Mouse (Mus musculus) spleen, embryonic (tissue): ENCODE measurements around the gene Acy3.
"Not testable (repeated sequence)": the region's sequence is repeated elsewhere in the genome, so short reads cannot be mapped to it uniquely, and the experiment has no call there.

ENCODE experiments used
- CTCF ChIA-PET: fragments of 350-600 bp; sonication (Branson Sonifier 250); formaldehyde crosslinking; loops from one replicate; lab custom pipeline; 2022; lab: Charles Lee

The Acy3 gene

DNA sequence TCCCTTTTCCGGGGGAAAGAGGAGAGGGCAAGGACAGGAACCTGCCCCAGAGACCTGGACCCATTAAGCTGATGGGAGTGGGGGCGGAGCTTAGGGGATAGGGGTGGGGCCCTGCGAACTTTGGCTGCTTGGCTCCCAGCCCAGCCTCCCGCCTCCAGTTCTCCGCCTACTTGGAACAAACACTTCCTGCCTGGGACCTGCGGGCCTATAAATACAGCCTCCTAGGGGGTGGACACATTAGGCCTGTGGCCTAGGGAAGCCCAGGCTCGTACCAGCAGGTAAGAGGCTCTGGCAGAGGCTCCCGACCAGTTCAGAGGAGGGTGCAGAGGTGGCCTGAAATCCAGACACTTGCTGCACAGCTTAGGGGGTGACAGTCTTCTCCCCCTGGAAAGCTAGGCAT lies at the start of gene Acy3:
Gene Acy3, plus strand, starts transcription at position 237 of the 400 bp plus-strand sequence.
- CTCF ChIA-PET, result interaction anchor here (1.7 kb wide), 1 partner anchor 9 kb away, joined by 3 read pairs; no protein-coding TSS in a partner anchor

DNA sequence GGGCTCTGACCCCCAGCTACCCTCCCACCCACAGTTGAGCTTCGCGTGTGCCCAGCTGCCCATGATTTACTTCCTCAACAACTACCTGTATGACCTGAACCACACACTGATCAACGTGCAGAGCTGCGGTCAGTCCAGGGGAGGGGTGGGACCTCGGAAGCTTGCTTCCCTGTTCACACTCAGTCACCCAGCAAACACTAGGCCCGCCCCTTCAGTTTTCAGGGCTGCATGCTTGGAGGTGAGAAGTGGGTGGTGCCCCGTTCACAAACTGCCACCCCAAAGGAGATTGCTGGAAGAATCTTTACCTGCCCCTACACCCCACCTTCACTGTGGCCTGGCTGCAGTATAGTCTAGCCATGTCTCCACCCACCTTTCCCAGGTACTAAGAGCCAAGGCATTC lies 44.1 kb upstream of the Acy3 start:
- CTCF ChIA-PET, result interaction anchor here (1.0 kb wide), 1 partner anchor 20 kb away, joined by 3 read pairs; no protein-coding TSS in a partner anchor

DNA sequence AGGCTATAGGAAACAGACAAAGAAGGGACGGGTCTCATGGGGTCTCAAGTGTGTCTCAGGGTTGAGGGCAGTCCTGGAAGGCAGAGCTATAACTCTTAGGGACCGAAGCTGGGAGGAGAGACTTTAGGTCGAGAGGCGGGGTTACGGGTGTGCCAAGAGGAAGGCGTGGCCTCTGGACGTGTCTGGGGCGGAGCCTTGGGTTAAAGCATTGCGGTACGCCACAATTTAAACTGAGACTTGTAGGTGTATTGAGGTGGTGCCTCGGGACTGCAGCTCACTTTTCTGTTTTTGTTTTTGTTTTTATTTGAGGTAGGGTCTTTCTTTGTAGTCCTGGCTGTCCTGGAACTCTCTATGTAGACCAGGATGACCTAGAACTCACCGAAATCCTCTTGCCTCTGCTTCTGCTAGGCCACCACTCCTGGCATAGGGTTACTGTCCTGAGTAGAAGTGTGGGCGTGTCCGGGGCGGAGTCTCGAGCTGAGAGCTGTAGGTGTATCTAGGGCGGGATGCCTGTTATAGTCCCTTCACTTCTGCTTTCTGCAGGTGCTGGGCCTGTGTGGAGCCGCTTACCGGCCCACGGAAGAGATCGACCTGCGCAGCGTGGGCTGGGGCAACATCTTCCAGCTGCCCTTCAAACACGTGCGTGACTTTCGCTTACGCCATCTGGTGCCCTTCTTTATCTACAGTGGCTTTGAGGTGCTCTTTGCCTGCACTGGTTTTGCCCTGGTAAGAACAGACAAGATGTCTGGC lies 43.2 kb upstream of the Acy3 start:
- CTCF ChIA-PET, result interaction anchor here (0.5 to 1.0 kb wide), 2 partner anchors 20 to 619 kb away, joined by 3 read pairs; no protein-coding TSS in a partner anchor

DNA sequence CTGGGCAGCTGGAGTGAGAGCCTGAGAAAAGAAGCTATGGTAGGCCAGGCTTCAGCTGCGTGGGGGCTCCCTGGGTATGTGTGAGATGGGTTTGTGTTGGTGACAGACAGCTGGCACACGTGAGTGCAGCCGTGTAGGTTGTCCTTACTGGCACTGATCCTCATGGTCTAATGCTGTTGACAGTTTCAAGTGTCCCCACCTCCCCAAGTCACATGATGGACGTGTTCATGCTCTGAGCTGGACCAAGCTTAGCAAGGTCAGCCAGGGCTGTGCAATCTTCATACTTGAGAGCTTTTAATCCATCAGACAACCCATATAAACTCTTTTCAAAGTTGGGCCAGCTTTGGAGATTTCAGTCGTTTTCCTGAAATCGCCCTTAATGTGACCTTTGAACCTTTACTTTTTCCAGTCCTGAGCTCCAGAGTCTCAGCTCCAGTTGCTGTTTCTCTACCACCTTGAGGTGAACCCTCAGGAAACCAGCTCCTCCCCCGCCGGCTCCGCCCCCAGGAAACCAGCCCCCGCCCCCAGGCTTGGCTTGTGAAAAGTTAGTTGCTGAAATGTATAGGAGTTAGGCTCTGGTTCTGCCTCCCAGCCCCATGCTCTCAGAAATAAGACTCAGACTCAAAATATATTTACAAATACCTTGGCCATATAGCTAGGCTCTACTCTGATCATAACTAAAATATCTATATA lies 40.4 kb upstream of the Acy3 start:
- CTCF ChIA-PET, result interaction anchor here (0.5 to 1.0 kb wide), 2 partner anchors 35 to 95 kb away, joined by 3 read pairs; partner anchors contain the start of gene Chka

DNA sequence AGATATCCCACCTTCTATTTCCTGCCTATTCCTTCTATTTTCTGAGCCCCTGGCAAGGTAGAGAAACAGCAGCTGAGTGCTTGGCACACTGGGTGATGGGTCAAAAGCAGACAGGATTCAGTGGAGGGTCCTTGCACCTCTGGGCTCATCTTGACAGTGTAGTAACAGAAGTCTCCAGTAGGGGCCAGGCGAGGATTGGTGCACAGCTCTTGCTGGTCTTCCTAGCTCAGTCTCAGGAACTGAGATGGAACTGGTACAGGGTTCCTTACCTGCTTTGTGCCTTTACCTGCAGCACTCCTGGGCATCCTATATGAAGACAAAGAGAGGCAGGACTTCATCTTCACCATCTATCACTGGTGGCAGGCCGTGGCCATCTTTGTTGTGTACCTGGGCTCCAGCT lies 39.7 kb upstream of the Acy3 start:
- CTCF ChIA-PET, result interaction anchor here (0.5 to 1.0 kb wide), 3 partner anchors 14 to 95 kb away, joined by 3 to 4 read pairs (median 3); partner anchors contain the start of gene Chka

DNA sequence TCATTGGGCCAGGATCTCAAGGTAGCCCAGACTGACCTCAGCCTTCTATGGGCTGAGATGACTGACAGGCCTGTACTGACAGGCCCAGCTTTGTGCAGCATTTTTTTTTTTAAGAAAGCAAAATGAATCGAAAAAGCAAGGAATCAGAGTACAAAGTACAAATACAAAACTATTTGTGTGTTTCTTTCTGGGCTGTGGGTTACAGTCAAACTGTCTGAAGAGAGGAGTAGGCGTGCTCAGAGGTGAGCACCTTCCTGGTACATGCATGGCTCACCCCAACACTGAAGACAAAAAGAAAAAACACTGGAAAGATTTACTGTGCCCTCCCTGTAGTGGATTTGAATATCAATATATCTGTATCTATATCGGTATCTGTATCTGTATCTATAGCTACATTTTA lies 38.6 kb upstream of the Acy3 start:
- CTCF ChIA-PET, result no interaction called here

DNA sequence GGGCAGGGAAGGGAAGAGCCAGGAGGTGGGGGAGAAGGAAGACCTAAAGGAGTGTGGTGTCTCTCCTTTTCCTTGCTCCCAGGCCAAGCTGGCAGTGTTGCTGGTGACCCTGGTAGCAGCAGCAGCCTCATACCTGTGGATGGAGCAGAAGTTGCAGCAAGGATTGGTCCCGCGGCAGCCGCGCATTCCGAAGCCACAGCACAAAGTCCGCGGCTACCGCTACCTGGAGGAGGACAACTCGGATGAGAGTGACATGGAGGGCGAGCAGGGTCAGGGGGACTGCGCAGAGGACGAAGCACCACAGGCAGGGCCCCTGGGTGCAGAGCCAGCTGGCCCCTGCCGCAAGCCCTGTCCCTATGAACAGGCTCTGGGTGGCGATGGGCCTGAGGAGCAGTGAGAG lies 37.8 kb upstream of the Acy3 start:
- CTCF ChIA-PET, result interaction anchor here (0.5 to 1.1 kb wide), 4 partner anchors 32 to 388 kb away, joined by 3 to 4 read pairs (median 4); no protein-coding TSS in a partner anchor

DNA sequence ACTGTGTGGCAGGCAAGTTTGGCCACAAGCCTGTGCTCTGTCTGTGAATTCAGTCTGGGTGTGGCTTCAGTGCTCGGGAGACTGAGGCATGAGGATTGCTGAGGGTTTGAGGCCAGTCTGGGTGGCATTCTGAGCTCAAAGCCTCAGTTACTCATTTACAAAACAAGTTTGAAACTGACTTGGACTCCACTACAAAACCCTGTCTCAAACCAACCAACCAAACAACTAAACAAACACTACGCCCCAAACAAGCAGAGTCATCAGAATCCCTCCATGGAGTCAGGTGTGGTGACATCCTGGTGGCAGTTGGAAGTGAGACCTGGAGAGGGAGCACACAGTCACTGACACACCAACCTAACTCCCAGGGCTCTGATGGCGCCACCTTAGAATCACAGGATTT lies 36.0 kb upstream of the Acy3 start:
- CTCF ChIA-PET, result no interaction called here

DNA sequence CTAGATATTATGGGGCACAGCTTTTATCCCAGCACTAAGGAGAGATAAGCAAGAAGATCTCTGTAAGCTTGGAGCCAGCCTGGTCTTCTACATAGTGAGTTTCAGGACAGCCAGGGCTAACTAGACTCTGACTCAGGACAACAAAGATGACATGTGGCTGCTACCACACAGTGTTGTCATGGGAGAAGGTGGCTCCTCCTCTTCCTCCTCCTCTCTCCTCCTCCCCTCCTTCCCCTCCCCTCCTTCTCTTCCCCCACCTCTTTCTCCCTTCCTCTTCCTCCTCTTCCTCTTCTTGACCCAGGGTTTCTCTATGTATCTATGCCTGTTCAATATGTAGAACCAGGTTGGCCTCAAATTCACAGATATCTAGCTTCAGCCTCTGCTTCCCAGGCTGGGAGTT lies 34.9 kb upstream of the Acy3 start:
- CTCF ChIA-PET, result no interaction called here

DNA sequence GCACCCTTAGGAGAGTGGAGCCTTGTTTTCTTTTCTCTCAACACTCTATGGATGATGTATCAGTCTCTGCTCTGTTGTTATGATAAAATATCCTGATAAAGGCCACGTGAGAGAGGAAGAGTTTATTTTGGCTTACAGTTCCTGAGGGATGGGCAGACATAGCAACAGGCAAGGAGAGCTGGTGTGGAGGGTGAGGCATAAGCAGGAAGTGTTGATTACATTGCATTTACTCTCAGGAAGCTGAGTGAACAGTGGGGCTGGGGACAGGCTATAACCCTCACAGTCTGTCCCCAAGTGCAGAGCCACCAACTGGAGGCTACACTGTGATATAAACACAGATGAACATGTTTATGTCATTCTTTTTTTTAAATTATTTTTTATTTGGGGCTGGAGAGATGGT lies 34.3 kb upstream of the Acy3 start:
- CTCF ChIA-PET, result interaction anchor here (0.6 kb wide), 1 partner anchor 47 kb away, joined by 4 read pairs; no protein-coding TSS in a partner anchor

DNA sequence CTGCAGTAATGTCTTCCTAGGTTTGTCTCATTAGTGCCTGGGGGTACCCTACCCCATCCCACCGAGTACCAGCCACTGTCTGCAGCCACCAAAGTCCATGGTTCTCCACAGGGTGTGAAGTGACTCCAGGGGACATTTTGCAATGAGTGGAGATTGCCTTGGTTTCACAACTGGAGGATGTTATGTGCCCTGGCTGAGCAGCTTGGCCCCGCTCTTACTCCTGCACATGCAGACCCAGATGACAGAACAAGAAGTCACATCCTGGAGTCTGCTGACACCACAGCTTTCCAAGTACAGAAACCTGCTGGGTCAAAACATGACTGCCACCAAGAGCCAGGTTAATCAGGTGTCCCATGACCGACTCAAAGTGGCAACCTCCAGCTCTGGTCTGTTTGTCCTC lies 31.3 kb upstream of the Acy3 start:
- CTCF ChIA-PET, result no interaction called here

DNA sequence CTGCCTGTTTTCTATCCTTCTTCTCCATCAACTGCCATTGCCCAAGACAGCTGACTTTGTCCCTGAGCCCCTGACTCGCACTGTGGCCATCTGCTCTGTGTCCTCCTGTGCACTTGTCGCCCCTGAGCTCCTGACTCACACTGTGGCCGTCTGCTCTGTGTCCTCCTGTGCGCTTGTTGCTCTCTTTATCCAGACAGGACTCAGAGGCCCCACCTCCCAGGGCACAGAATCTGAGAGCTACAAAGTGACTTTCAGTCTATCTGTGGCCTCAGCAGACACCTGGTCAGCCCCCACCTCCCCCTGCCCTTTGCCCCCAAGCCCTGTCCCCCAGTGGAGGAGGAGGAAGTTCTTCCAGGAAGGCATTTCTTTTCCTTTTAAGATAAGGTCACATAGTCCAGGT lies 30.6 kb upstream of the Acy3 start:
- CTCF ChIA-PET, result no interaction called here

DNA sequence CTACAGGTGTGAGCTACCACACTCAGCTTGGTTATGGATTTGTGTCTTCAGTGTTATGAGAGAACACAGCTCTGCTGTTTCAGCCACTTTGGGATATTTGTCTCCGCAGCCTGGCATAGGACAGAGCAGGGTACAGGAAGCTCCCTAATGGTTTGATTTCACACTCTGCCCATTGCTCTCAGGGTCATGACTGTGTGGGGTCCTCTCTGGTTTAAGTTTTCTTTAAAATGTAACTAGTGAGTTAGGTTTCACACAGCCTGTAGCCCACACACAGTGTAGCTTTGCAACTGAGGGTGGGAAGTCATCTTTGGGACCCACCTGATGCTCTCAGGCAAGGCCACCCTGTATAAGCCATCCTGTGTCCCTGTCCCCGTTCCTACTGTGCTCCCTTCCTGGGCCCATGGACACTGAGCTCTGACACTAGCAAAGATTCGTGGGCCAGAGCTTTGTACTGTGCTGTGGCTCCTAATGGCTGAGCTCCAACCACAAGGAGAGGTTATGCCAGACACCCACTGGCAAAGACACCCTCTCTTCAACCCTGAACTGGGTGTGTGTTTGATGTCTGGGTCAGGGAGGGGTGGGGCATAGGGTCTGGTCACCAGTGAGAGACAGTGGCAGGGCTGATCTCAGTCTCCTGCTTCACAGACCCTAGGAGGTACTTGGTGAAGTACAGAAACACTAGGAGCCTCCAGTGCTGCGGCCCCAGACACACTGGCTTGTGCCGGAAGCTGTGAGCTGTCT lies 28.9 kb upstream of the Acy3 start:
- CTCF ChIA-PET, result not testable (repeated sequence)

DNA sequence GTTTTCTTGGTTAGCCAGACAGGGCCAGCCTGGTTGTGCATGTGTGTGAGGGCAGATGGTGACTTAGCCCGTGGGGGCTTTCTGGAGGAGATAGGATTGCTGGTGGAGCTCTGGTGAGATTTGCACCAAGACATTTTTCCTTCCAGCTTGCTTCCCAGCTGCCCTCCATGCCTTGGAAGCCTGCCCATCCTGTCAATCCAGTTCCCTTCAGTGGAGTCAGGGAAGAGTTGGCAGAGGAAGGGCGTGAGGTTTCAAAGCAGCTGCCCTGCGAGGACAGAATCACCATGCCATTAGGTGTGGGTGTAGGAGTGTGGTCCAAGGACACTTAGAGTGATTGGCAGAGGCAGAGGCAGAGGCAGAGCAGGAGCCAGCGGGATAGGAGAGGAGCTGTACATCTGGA lies 27.9 kb upstream of the Acy3 start, which contains the start of gene Aldh3b3:
Gene Aldh3b3, plus strand, starts transcription at position 176 of the 400 bp plus-strand sequence.
- CTCF ChIA-PET, result no interaction called here

DNA sequence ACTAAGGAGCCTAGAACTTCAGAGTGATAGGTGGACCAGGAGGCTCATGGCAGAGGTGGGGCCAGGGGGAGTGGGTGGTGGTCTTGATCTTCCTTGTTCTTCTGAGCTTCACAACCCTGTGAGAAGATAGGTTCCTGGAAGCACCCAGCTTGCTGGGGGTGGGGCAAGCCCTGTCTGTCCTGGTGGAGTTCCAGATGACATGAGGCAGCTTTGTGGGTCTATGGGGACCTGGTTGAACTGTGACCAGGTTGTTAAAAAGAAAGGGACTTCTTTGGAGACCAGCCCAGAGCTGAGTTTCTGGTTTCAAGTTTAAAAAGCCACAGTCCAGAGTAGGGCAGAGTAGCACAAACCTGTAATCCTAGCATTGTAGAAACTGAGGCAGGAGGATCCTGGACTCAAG lies 27.3 kb upstream of the Acy3 start:
- CTCF ChIA-PET, result no interaction called here

DNA sequence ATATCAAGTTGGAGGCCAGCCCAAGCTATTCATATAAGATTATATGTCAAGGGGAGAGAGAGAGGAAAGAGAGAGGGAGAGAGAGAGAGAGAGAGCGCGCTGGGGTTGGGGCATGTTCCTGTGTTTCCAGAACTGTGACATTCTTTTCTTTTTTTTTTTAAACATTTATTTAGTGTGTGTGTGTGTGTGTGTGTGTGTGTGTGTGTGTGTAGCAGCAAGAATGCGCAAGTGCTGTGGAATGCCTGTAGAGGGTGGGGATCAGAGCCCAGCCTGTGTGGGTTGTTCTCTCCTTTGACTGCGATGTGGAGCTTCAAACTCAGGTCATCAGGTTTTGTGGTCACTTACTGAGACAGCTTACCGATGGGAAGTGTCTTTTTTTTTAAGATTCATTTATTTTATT lies 26.2 kb upstream of the Acy3 start:
- CTCF ChIA-PET, result interaction anchor here (0.6 kb wide), 2 partner anchors 13 to 229 kb away, joined by 3 to 4 read pairs; no protein-coding TSS in a partner anchor

DNA sequence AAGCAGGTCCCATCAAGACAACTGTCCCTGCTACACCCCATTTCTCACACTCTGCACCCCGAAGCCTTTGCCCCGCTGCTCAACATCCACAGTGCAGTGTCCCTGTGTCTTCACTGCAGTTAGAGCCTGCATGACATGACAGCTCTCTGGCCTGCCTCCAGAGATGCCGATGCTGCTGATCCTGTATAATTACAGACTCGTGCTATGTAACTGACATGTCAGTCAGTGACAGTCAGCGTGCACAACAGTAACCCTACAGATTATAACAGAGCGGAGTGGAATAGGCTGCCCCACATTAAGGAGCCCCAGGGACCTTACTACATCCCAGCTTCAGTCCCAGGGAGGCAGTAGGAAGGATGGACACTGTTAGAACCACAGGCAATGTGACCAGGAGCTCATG lies 24.6 kb upstream of the Acy3 start:
- CTCF ChIA-PET, result not testable (repeated sequence)

DNA sequence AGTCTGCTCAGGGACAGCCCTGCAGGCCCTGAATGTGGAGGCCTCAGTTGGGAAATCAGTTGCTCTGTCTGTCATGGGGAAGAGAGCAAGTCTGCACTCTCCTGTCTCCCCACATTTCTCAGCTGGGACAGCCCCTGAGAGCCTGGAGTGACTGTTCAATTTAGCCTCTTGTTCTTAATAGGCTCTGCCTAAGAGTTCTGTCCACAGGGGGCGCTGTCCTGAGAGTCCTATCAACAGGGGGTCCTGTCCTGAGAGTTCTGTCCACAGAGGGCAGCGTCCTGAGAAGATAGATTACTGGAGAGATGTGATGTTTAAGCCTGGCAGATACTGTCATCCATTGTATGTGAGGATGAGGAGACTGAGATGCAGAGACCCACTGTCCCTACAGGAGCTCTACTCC lies 23.9 kb upstream of the Acy3 start:
- CTCF ChIA-PET, result no interaction called here

DNA sequence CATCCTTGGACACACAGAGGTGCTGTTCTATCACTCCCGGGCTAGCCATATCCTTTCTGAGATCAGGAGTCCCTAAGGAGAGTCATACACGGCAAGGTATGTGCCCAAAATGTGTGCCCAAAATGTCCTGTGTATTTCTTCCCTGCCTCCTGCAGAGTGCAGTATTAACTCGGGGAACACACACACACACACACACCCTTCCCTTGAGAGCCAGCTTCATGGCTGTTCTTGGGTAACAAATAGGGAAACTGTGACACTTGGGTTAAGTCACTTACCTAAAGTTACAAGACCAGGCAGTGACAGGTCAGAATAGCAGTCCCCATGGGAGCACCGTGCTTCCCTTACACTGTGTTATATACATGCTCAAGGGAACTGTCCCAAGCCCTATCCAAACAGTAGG lies 22.3 kb upstream of the Acy3 start:
- CTCF ChIA-PET, result no interaction called here

DNA sequence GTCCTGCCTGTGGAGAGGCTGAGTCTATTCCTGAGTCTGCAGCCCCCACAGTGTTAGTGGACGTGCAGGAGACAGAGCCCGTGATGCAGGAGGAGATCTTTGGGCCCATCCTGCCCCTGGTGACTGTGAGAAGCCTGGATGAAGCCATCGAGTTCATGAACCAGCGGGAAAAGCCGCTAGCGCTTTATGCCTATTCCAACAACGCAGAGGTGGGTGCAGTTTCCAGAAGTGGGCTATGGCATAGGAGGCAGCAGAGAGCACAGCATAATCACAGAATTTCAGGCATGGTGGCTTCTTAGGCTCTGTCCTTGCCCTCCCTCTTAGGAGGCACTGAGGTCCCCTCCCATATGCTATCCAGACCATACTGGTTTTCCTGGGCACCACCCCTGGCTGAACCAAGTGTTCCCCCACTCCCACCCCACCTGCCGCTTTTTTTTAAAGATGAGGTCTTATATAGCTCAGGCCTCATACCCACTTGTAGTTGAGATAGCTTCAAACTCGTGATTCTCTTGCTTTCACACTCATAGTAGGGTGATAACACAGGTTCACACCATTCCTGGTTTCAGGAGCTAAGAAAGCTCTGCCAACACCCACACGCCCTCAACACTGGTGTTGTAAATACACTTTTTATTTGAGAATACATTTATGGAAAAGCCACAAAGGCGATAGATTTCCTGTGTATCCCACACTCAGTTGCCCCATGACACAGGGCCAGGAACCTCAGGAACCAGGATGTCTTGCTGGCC lies 19.9 kb upstream of the Acy3 start:
- CTCF ChIA-PET, result interaction anchor here (0.6 kb wide), 1 partner anchor 13 kb away, joined by 5 read pairs; no protein-coding TSS in a partner anchor

DNA sequence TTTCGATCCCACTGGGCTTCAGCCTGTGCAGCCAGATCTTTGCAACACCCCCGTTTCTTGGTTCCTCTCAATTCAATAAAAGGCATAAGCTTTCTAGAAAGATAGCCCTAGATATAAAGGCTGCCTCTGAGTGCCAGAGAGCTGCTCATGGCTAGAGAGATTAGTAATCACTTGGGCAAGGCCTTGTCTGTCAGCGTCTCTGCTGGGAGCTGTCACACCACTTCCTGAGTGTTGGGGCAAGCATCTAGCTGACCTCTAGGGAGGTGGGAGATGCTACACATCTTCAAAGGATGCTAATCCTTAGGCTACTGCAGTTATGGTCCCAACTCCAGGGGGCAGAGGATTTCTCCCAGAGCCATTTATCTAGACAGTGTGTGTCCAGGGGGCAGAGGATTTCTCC lies 19.1 kb upstream of the Acy3 start:
- CTCF ChIA-PET, result interaction anchor here (0.6 kb wide), 1 partner anchor 14 kb away, joined by 5 read pairs; no protein-coding TSS in a partner anchor
